ENCODE assay signal across 8 mouse cellular contexts in the genomic region with DNA sequence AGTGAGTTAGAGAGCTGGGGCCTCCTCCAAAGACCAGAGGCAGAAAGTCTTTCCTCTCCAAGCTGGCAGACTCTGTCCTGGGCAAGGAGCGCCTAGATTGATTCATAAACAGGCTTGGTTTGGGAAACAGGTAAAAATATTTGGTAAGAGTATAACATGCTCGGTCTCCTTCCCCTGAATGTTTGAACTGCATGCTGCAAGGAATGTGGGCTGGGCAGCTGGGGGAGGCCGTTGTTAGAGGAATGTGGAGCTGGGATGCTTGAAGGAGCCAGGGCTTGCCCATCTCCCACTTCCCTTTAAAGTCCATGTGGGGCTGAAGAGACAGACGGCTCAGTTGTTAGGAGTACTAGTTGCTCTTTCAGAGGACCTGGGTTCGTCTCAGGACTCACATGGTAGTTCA. TPM values are rescaled to one million over a fixed set of nuclear protein-coding genes. Genes with fewer than 3 reads are reported as not detected.
DNase-seq lines count a peak whose midpoint lies in the region; ATAC-seq lines count a peak whose summit lies in the region.
"Had no signal": no experiment of that assay in that cellular context is flagged by ENCODE, and none has a peak within 500 bp of the region (broad histone marks: within the 10 kb centered on the region; RNA-seq: fewer than 3 reads in every experiment).

No protein-coding gene starts in this region.

- peaks cover 5% of the 10 kb centered on the region; the same call in 1 of the 2 replicates for H3K36me3 ChIP-seq in kidney, embryonic 14.5 days (ENCODE audit: control insufficient read depth, insufficient read depth, low read length)
- peaks cover 5% of the 10 kb centered on the region; the same call in 1 of the 2 replicates for H3K36me3 ChIP-seq in embryonic facial prominence, embryonic 14.5 days (ENCODE audit: control insufficient read depth, insufficient read depth, low read length)
- no peaks in the 10 kb centered on the region; the same call in 1 of the 2 replicates for H3K36me3 ChIP-seq in limb, embryonic 12.5 days
- H3K36me3 ChIP-seq in stomach, embryonic 14.5 days (ENCODE audit: control insufficient read depth, insufficient read depth, low read length) = no peaks in the 10 kb centered on the region; the same call in 1 of the 2 replicates

- H3K27ac ChIP-seq in kidney, embryonic 14.5 days (ENCODE audit: low read depth, low read length) = peak overlapping the region; percentile 71; the same call in 1 of the 2 replicates
- H3K27ac ChIP-seq in embryonic facial prominence, embryonic 14.5 days (replicated peaks; ENCODE audit: low read depth, low read length) = peak overlapping the region; percentile 69
- peak overlapping the region; percentile 92 for H3K27ac ChIP-seq in limb, embryonic 12.5 days
- H3K27ac ChIP-seq in stomach, embryonic 14.5 days (ENCODE audit: low read length) = peak overlapping the region; percentile 84; the same call in 1 of the 2 replicates

- 25% methylated on average over 5 of the region's 5 CpGs for WGBS in kidney, embryonic 14.5 days
- WGBS in embryonic facial prominence, embryonic 14.5 days = 30% methylated on average over 5 of the region's 5 CpGs
- WGBS in limb, embryonic 12.5 days = 33% methylated on average over 5 of the region's 5 CpGs
- WGBS in stomach, embryonic 14.5 days = 28% methylated on average over 5 of the region's 5 CpGs

- intact Hi-C loops in left cerebral cortex, postnatal 14 days (cut with DNase I) = loop anchor here (10.0 kb wide), 1 partner anchor 155 kb away; the partner anchor contains the start of gene Nbl1

- ATAC-seq in kidney, embryonic 14.5 days (ENCODE audit: low FRiP score, low TSS enrichment) = no peak
- no peak for ATAC-seq in embryonic facial prominence, embryonic 14.5 days (ENCODE audit: low read depth)
- ATAC-seq in limb, embryonic 12.5 days (ENCODE audit: insufficient number of reproducible peaks, insufficient read depth, low FRiP score, low TSS enrichment, low read depth) = no peak
- ATAC-seq in stomach, embryonic 14.5 days (ENCODE audit: insufficient number of reproducible peaks, insufficient read depth, low FRiP score, low read depth) = no peak

- DNase-seq in kidney, adult 18-20 months = no peak
- peak; percentile 69 for DNase-seq in embryonic facial prominence, embryonic 14.5 days (ENCODE audit: low spot score)
- no peak for DNase-seq in gastrocnemius, adult 8-10 months (ENCODE audit: low spot score in 2 of 2)
- no peak for DNase-seq in left cerebral cortex, postnatal 14 days (ENCODE audit: low spot score in 2 of 2)
- DNase-seq: gastrocnemius, postnatal 36 days had no signal

- no peak overlapping the region; the same call in 1 of the 2 replicates for H3K9ac ChIP-seq in kidney, embryonic 14.5 days (ENCODE audit: low read depth, low read length)
- H3K9ac ChIP-seq in embryonic facial prominence, embryonic 14.5 days (ENCODE audit: low read depth, low read length) = no peak overlapping the region
- H3K9ac ChIP-seq in limb, embryonic 12.5 days (replicated peaks) = no peak overlapping the region
- H3K9ac ChIP-seq in stomach, embryonic 14.5 days (replicated peaks; ENCODE audit: low read depth, low read length) = no peak overlapping the region

- no peak overlapping the region for H3K4me2 ChIP-seq in kidney, embryonic 14.5 days (replicated peaks; ENCODE audit: low read depth, low read length)
- no peak overlapping the region for H3K4me2 ChIP-seq in embryonic facial prominence, embryonic 14.5 days (ENCODE audit: low read depth, low read length)
- H3K4me2 ChIP-seq in limb, embryonic 12.5 days = no peak overlapping the region
- no peak overlapping the region for H3K4me2 ChIP-seq in stomach, embryonic 14.5 days (replicated peaks; ENCODE audit: low read depth, low read length)

- H3K9me3 ChIP-seq in kidney, embryonic 14.5 days (ENCODE audit: control insufficient read depth, low read length) = no peaks in the 10 kb centered on the region
- no peaks in the 10 kb centered on the region for H3K9me3 ChIP-seq in embryonic facial prominence, embryonic 14.5 days (ENCODE audit: control insufficient read depth, low read length)
- no peaks in the 10 kb centered on the region for H3K9me3 ChIP-seq in limb, embryonic 12.5 days
- no peaks in the 10 kb centered on the region for H3K9me3 ChIP-seq in stomach, embryonic 14.5 days (ENCODE audit: control insufficient read depth, low read depth, low read length)

- H3K4me3 ChIP-seq in kidney, embryonic 14.5 days (ENCODE audit: low read length) = no peak overlapping the region
- H3K4me3 ChIP-seq in embryonic facial prominence, embryonic 14.5 days (ENCODE audit: low read depth, low read length) = no peak overlapping the region
- no peak overlapping the region for H3K4me3 ChIP-seq in limb, embryonic 12.5 days (replicated peaks)
- no peak overlapping the region for H3K4me3 ChIP-seq in stomach, embryonic 14.5 days (ENCODE audit: low read depth, low read length)

- no peaks in the 10 kb centered on the region for H3K27me3 ChIP-seq in kidney, embryonic 14.5 days (ENCODE audit: control insufficient read depth, insufficient read depth, low read length)
- H3K27me3 ChIP-seq in embryonic facial prominence, embryonic 14.5 days (replicated peaks; ENCODE audit: control insufficient read depth, insufficient read depth, low read length) = no peaks in the 10 kb centered on the region
- no peaks in the 10 kb centered on the region for H3K27me3 ChIP-seq in limb, embryonic 12.5 days
- no peaks in the 10 kb centered on the region for H3K27me3 ChIP-seq in stomach, embryonic 14.5 days (ENCODE audit: control insufficient read depth, insufficient read depth, low read length)

- peaks cover 58% of the 10 kb centered on the region for H3K4me1 ChIP-seq in kidney, embryonic 14.5 days (ENCODE audit: control insufficient read depth, insufficient read depth, low read length)
- peaks cover 70% of the 10 kb centered on the region for H3K4me1 ChIP-seq in embryonic facial prominence, embryonic 14.5 days (ENCODE audit: control insufficient read depth, insufficient read depth, low read length)
- peaks cover 86% of the 10 kb centered on the region for H3K4me1 ChIP-seq in limb, embryonic 12.5 days (replicated peaks)
- peaks cover 44% of the 10 kb centered on the region for H3K4me1 ChIP-seq in stomach, embryonic 14.5 days (ENCODE audit: control insufficient read depth, insufficient read depth, low read length)

RNA-seq across cellular contexts. Expression of gene Capzb, which starts 57.3 kb away (rescaled TPM):
- 256 and 319 TPM in 2 replicates for polyA plus RNA-seq in kidney, embryonic 14.5 days (2014; fragmentation: Nextera tagmentation; extraction: Ambion mirVana)
- 293 and 299 TPM in 2 replicates for polyA plus RNA-seq in embryonic facial prominence, embryonic 14.5 days (2014; fragmentation: Nextera tagmentation; extraction: Ambion mirVana)
- polyA plus RNA-seq in limb, embryonic 12.5 days (2016; fragmentation: Nextera tagmentation; extraction: Ambion mirVana) = 386 and 390 TPM in 2 replicates
- polyA plus RNA-seq in stomach, embryonic 14.5 days (2014; fragmentation: Nextera tagmentation; extraction: Ambion mirVana) = 280 and 301 TPM in 2 replicates
- total RNA-seq in gastrocnemius, adult 8-10 months (2022) = 100 to 1,000 TPM; 439 to 500 (median 472) TPM
- total RNA-seq in left cerebral cortex, postnatal 14 days (2021) = 100 to 1,000 TPM; 394 to 398 TPM
